Mouse (Mus musculus): ENCODE results near the gene Gng11.

The Gng11 gene

DNA sequence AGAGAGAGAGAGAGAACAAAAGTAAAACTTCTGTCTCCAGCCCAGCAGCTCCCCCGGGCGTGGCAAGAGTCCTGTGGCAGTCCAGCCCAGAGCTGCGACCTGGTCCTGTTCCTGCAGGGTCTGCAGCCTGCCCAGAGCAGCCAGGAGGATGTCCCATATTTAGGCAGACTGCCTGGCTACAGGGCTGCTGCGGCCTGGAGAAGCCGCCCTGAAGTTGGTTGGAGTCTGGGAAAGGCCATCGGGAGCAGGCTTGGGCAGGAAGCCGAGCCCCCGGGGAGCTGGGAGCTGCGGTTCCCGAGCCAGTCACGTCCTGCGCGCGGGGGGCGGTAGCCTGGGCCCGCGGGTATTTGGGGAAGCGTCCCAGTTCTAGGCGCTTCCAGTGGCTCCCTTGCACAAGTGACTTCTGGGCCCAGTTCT lies at the start of gene Gng11:
Gng11 (plus strand) TSS at position 15 of the 417 bp plus-strand sequence.
- DNase-seq (ENCODE audit: low spot score) = no peak

GRCm38 (mm10) chr6:3954969-3955368 lies 48.7 kb upstream of the Gng11 start:
- DNase-seq (ENCODE audit: low spot score) = no peak

DNA sequence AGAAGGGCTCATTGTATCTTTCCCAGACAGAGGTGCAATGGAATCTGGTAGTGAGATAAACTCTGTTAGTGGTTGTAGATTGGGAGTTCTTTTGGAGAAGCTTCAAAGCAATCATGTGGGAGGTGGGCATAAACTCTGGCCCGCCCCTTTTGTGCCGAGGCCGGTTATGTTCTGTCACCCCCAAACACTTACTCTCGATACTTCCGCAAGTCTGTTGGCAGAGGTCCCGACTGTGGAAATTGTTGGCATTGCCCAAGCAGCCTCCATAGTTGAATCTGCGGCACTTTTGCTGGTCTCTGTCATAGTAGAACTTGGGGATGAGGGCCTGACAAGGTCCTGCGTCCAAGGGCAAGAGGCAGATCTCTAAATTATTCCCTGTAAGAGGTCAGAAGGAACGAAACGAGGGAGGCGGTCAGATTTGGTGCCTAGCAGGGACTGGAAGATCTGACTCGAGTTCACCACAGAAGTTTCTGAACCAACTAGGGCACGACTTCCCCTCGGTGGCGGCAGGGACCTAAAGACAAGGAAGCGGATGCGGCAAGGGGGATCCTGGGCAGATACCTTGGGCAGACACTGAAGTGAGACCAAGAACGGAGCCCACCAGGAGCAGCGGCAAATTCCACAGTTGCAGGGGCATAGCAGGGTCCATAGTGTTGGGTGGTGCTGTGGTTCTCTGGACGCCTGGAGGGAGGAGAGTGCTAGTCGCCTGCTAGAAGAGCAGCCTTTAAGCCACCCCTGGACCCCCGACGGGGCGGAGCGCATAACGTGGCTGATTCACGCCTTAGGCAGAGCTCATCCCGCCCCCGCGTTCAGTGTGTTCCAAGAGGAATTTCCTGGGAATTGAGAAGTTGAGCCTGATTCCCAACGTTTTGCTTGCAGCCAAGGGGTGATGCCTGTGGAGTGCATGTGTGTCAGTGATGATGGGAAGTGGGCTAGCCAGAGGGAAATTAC lies 35.8 kb upstream of the Gng11 start:
- DNase-seq (ENCODE audit: low spot score) = no peak

GRCm38 (mm10) chr6:3973679-3974078 lies 30.0 kb upstream of the Gng11 start:
- no peak for DNase-seq (ENCODE audit: low spot score)

DNA sequence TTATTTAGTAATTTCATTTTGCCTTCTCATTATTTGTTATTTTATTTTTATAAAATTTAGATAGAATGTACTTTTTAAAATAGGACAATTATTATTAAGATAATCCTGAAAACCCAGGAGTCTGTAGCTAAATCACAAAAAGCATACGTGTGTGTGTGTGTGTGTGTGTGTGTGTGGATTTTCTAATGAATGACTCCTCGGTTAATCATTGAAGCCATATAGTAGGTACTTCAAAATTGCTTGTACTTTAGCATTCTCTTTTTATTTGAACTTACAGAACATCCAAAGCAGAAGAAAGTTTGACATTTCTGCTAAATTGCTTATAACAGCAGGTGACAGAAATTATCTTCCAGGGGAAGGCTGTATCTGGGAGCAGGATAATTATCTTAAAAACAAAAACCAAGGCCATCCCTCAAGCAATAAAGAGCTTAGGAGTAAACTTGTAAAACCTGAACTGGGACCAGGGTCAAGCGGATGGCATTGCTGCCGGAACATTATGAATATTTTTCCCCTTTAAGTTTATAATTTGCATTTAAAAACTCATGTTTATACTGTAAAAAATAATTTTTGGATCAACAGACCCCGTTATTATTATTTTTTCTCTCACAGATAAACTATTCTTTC lies 20.9 kb upstream of the Gng11 start:
- DNase-seq (ENCODE audit: low spot score) = no peak

DNA sequence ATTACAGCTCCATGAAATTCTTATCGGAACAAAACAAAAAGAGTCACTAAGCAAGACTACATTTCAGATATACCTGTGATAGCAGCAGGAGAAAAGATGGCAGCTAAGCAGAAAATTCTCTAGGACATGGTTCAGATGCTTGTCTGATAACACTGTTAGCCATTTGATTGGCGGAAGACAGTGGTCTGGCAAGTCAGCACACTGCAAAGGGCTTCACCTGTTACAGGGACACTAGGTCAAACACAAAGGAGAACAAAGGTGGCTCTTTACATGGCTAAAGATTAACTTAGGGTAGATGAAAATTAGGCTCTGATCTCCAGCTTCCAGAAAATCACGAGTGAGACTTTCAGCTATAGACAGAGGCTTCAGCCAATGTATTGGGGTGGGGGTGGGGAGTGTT lies 15.0 kb upstream of the Gng11 start, which contains the start of gene Tfpi2:
Tfpi2 (minus strand) TSS at position 170 of the 400 bp plus-strand sequence.
- no peak for DNase-seq (ENCODE audit: low spot score)

GRCm38 (mm10) chr6:3993492-3993891 lies 10.2 kb upstream of the Gng11 start, which contains the start of gene Gngt1:
Gngt1 (plus strand) TSS chr6:3993792.
- DNase-seq (ENCODE audit: low spot score) = no peak

GRCm38 (mm10) chr6:3998089-3998488 lies 5.6 kb upstream of the Gng11 start:
- DNase-seq (ENCODE audit: low spot score) = no peak

DNA sequence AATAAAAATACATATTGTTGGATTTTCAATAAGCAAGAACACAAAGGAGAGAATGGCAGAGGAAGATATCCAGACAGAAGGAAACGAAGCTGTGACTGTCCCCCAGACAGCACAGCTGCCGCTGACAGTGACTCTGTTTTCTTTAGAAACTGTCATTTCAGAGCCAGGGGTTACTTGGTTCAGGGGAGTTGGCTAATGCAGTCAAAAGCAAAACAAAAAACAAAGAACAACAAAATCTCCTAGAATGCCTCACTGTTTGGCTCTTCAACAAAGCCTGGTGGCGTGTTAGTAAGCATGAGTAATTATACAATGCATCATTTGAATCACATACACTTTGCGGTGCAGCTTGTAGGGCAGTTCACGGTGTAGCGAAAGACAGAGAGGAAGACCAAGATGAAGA lies 4.4 kb upstream of the Gng11 start:
- DNase-seq (ENCODE audit: low spot score) = no peak

DNA sequence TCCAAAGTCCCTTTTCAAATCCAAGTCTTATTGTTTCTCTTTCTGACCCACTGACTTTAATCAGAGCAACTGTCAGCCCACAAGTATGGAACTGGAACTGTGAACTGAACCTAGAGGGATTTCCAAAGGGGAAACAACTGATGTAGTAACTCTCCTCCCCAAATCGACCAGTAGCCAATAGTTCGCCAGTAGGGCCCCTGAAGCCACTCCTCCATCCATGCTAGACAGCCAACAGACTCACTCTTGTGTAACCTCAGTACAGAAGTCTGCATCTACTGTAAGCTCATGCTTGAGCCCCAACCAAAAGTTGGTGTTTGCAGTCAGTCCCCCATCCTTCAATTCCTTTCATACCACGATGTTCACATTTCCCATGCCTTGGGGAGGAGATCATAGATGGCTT lies 3.0 kb upstream of the Gng11 start:
- no peak for DNase-seq (ENCODE audit: low spot score)

- no peak for DNase-seq (ENCODE audit: low spot score)
These were observed 259 bp upstream of the Gng11 start for GRCm38 (mm10) chr6:4003445-4003844.

GRCm38 (mm10) chr6:4004808-4005207 lies 1.1 kb downstream of the Gng11 start:
- DNase-seq (ENCODE audit: low spot score) = no peak

GRCm38 (mm10) chr6:4008501-4009040 lies 4.9 kb downstream of the Gng11 start:
- DNase-seq (ENCODE audit: low spot score) = no peak

GRCm38 (mm10) chr6:4009548-4009947 lies 5.8 kb downstream of the Gng11 start:
- DNase-seq (ENCODE audit: low spot score) = no peak

DNA sequence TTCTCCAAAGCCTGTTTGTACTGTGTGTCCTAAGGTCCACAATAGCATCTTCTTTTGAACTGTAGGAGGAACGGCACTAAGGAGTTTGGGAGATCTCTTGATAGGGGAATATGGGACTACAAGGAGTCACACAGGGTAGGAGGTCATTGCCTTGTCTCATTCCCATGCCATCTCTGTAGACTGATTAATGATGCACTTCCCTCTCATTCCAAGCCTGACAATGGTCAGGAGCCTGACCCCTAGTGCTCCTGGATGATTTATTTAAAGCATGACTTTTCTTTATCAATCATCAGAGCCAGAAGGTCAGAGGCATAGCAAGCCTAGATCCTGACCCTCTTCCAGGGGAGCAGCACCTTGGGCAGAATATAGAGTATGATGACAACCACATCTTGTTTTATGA lies 18.9 kb downstream of the Gng11 start:
- no peak for DNase-seq (ENCODE audit: low spot score)

GRCm38 (mm10) chr6:4026367-4026766 lies 22.7 kb downstream of the Gng11 start:
- DNase-seq (ENCODE audit: low spot score) = no peak

- no peak for DNase-seq (ENCODE audit: low spot score)
These were observed 27.3 kb downstream of the Gng11 start for GRCm38 (mm10) chr6:4030956-4031355.

GRCm38 (mm10) chr6:4041821-4042220 lies 38.1 kb downstream of the Gng11 start:
- DNase-seq (ENCODE audit: low spot score) = no peak

DNA sequence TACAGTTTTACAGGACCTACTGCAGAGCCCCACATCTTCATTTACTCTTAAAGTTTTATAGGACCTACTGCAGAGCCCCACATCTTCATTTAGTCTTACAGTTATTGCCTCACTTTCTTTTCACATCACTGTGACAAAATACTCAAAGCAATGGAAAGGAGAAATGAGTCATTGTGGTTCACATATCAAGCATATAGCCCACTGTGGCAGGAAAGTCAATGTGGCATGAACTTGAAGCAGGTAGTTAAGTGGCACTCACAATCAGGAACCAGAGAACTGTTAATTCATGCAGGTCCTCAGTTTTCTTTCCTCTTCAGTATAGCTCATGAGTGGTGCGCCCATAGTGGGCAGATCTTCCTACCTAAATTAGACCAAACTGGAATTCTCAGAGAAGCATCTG lies 43.5 kb downstream of the Gng11 start:
- DNase-seq (ENCODE audit: low spot score) = no peak

DNA sequence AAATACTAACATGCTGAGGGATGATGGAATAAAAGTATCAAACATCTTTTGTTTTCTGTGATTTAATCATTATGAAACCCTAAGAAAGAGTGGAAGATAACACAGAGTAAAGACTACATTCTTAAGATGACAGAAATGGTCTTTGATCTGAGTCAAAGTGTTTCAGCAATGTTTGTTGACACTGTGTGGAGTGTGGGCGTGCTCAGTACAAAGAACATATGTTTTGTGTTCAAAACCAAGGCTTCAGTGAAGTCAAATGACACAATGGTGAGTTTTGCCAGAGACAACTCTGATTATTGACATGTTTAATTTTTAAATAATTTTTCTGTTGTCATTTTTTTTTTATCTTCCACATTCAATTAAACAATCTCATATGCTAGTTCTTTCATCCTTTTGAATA lies 49.1 kb downstream of the Gng11 start:
- no peak for DNase-seq (ENCODE audit: low spot score)

- no peak for DNase-seq (ENCODE audit: low spot score)
These were observed 50.7 kb downstream of the Gng11 start for GRCm38 (mm10) chr6:4054387-4054786.
